Comparison of ENCODE assay signal across 25 mouse cellular contexts in genomic region chr8:121683083-121683832, GRCm38 (mm10). TPM values are rescaled to one million over a fixed set of nuclear protein-coding genes. Genes with fewer than 3 reads are reported as not detected.
DNase-seq lines count a peak whose midpoint lies in the region; ATAC-seq and TF ChIP-seq lines count a peak whose summit lies in the region.
"Had no signal": no experiment of that assay in that cellular context is flagged by ENCODE, and none has a peak within 500 bp of the region (broad histone marks: within the 10 kb centered on the region; RNA-seq: fewer than 3 reads in every experiment).

No protein-coding gene starts in this region.

- H3K4me2 ChIP-seq in midbrain, postnatal 0 days (ENCODE audit: low read depth, low read length, poor library complexity, severe bottlenecking) = no peak overlapping the region
- H3K4me2 ChIP-seq: embryonic facial prominence, embryonic 15.5 days; heart, embryonic 11.5 days; heart, embryonic 15.5 days; hindbrain, embryonic 13.5 days had no signal

- 79% methylated on average over 10 of the region's 10 CpGs for WGBS in midbrain, postnatal 0 days

- peaks cover 4% of the 10 kb centered on the region; the same call in 1 of the 2 replicates for H3K4me1 ChIP-seq in midbrain, postnatal 0 days (ENCODE audit: insufficient read depth, low read length)

- no peak overlapping the region for H3K27ac ChIP-seq in midbrain, postnatal 0 days (ENCODE audit: low read depth, low read length)
- H3K27ac ChIP-seq: embryonic facial prominence, embryonic 15.5 days; gastrocnemius, adult 2 months; heart, embryonic 15.5 days; hindbrain, embryonic 13.5 days; hindbrain, postnatal 0 days had no signal

- ATAC-seq in midbrain, postnatal 0 days (ENCODE audit: low FRiP score) = no peak
- ATAC-seq: activated CD4-positive, CD25-positive, alpha-beta regulatory T cell, adult 4 months; forebrain, embryonic 16.5 days; hindbrain, postnatal 0 days had no signal

- H3K36me3 ChIP-seq in C2C12 (ENCODE audit: control insufficient read depth, insufficient read depth) = no peaks in the 10 kb centered on the region
- no peaks in the 10 kb centered on the region for H3K36me3 ChIP-seq in midbrain, postnatal 0 days (ENCODE audit: insufficient read depth, low read length)
- H3K36me3 ChIP-seq: embryonic facial prominence, embryonic 15.5 days; heart, embryonic 15.5 days; hindbrain, embryonic 13.5 days had no signal

- no peaks in the 10 kb centered on the region for H3K79me2 ChIP-seq in C2C12 (ENCODE audit: control insufficient read depth, insufficient read depth)

- no peak overlapping the region for H3K9ac ChIP-seq in midbrain, postnatal 0 days (replicated peaks; ENCODE audit: low read length, poor library complexity, severe bottlenecking)
- H3K9ac ChIP-seq: embryonic facial prominence, embryonic 15.5 days; heart, embryonic 15.5 days; hindbrain, embryonic 13.5 days had no signal

- H3K9me3 ChIP-seq in midbrain, postnatal 0 days (ENCODE audit: low read length) = no peaks in the 10 kb centered on the region
- H3K9me3 ChIP-seq: embryonic facial prominence, embryonic 15.5 days; heart, embryonic 15.5 days; hindbrain, embryonic 13.5 days had no signal

- H3ac ChIP-seq in C2C12 (ENCODE audit: control insufficient read depth, insufficient read length, low read depth) = no peak overlapping the region

- H3K79me3 ChIP-seq in C2C12 (ENCODE audit: low read depth) = no peaks in the 10 kb centered on the region

- H3K27me3 ChIP-seq in C2C12 (ENCODE audit: control insufficient read depth, insufficient read depth, insufficient read length) = peaks cover 4% of the 10 kb centered on the region
- no peaks in the 10 kb centered on the region for H3K27me3 ChIP-seq in midbrain, postnatal 0 days (ENCODE audit: insufficient read depth, low read length)
- H3K27me3 ChIP-seq: embryonic facial prominence, embryonic 15.5 days; heart, embryonic 15.5 days; hindbrain, embryonic 13.5 days had no signal

- TF ChIP-seq CTCF in C2C12 (IDR thresholded peaks at IDR 0.05; ENCODE audit: control insufficient read depth, insufficient read depth, insufficient read length) = no peak
- TF ChIP-seq CTCF in midbrain, postnatal 0 days (IDR thresholded peaks at IDR 0.05) = no peak

- H3K4me3 ChIP-seq in C2C12 (ENCODE audit: insufficient read depth, poor library complexity, severe bottlenecking) = no peak overlapping the region
- no peak overlapping the region for H3K4me3 ChIP-seq in midbrain, postnatal 0 days (ENCODE audit: low read depth, low read length)
- H3K4me3 ChIP-seq: embryonic facial prominence, embryonic 15.5 days; erythroblast, embryonic 14.5 days; gastrocnemius, adult 2 months; heart, embryonic 15.5 days; hindbrain, embryonic 13.5 days had no signal

- DNase-seq in cerebellum, postnatal 10 days = peak; percentile 45 to 60
- no peak for DNase-seq in cerebellum, adult 9-11 months
- DNase-seq in left cerebral cortex, adult 18-20 months (ENCODE audit: low spot score in 2 of 2) = peak; percentile 33 to 41
- DNase-seq in left cerebral cortex, adult 11 months (ENCODE audit: low spot score) = no peak
- peak; percentile 57 for DNase-seq in brain, adult 2 months (ENCODE audit: low read depth, low spot score)
- no peak for DNase-seq in midbrain, postnatal 0 days (ENCODE audit: low spot score)
- no peak for DNase-seq in urinary bladder, adult 18-20 months (ENCODE audit: low spot score in 2 of 2)
- DNase-seq: adrenal gland, postnatal 14 days; cerebellum, adult 18-20 months; embryo, embryonic 11 days; gastrocnemius, adult 2 months; gastrocnemius, postnatal 25 days; heart, adult 18-20 months; heart, postnatal 14 days had no signal

TF ChIP-seq in C2C12, 6 proteins besides CTCF, POLR2A, EP300 and RAD21:
- TF ChIP-seq FOSL1 (IDR thresholded peaks at IDR 0.05; ENCODE audit: insufficient read depth, low read length, poor library complexity, severe bottlenecking) (peak; percentile 24), MYOG (IDR thresholded peaks at IDR 0.05; ENCODE audit: control insufficient read depth, extremely low read depth, insufficient read length) (no peak), CEBPB (IDR thresholded peaks at IDR 0.05; ENCODE audit: low read depth) (no peak), USF1 (IDR thresholded peaks at IDR 0.05; ENCODE audit: low read depth) (no peak), MYOD1 (IDR thresholded peaks at IDR 0.05; ENCODE audit: control insufficient read depth, insufficient read length, low read depth) (peak; percentile 9), MAX (IDR thresholded peaks at IDR 0.05) (peak; percentile 12)

RNA-seq across cellular contexts. Expression of gene Zcchc14, which starts 30.6 kb away (rescaled TPM):
- total RNA-seq in left cerebral cortex, adult 18-20 months (2021) = 10 to 100 TPM; 63.2 to 68.7 TPM
- polyA plus RNA-seq in C2C12 (2012; fragmentation: generic; extraction: Trizol) = 18.2 TPM
- 66.5 and 68.5 TPM in 2 replicates for total RNA-seq in midbrain, postnatal 0 days (2014; rRNA removed)
- 11.5 and 16.9 TPM in 2 replicates for polyA plus RNA-seq in midbrain, postnatal 0 days (2015; fragmentation: Nextera tagmentation; extraction: Ambion mirVana)
- polyA plus RNA-seq: erythroblast, embryonic 14.5 days had no signal

RNA-seq across cellular contexts. Expression of gene Jph3, which starts 46.2 kb away (rescaled TPM):
- total RNA-seq in left cerebral cortex, adult 18-20 months (2021) = 100 to 1,000 TPM; 271 to 301 TPM
- polyA plus RNA-seq in C2C12 (2012; fragmentation: generic; extraction: Trizol) = 0.02 TPM
- total RNA-seq in midbrain, postnatal 0 days (2014; rRNA removed) = 63.2 and 70.2 TPM in 2 replicates
- 109 and 110 TPM in 2 replicates for polyA plus RNA-seq in midbrain, postnatal 0 days (2015; fragmentation: Nextera tagmentation; extraction: Ambion mirVana)
- total RNA-seq: common myeloid progenitor, adult 5-6 weeks; gastrocnemius, adult 2 months; gastrocnemius, postnatal 25 days; heart, postnatal 14 days; hematopoietic stem cell, adult 5-6 weeks had no signal
- polyA plus RNA-seq: erythroblast, embryonic 14.5 days had no signal

Comparison
In these comparisons a context has a peak if more than half of its experiments do, and no peak if none do; other contexts are left out.
1. DNase-seq: peak in cerebellum, postnatal 10 days (2 of 2), left cerebral cortex, adult 18-20 months (2 of 2) and brain, adult 2 months (single experiment); none in cerebellum, adult 9-11 months (single experiment), left cerebral cortex, adult 11 months (single experiment), midbrain, postnatal 0 days (single experiment) and urinary bladder, adult 18-20 months (0 of 2).